Mouse (Mus musculus): Measurements from ENCODE around the gene Ascc3. TPM values are rescaled to one million over a fixed set of nuclear protein-coding genes. Genes with fewer than 3 reads are reported as not detected.
A peak's percentile ranks its signal among the peaks of the same experiment; 100 is the strongest.

Gene Ascc3
- total and polyA plus RNA-seq, 3 experiments = 16.2 to 29.1 (median 26.0) TPM

DNA sequence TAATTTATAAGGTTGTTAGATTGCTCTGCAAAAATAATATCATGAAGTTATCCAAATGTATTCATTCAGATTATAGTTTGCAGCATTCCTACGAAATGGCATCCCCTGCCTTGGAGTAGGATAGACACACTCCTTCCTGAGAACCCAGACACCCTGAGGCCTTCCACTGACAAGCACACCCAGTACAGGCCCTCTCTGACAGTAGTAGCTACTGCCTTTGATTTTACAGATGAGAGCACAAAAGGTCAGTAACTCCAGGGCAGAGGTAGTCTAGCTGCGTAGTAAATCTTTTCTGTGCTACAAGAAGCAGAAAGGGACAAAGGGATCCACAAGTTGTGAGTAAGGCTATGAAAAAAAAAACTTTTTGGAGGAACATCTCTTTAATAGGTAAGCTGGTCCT, 289.9 kb downstream of the Ascc3 start:
- Histone ChIP-seq H3K4me3 (replicated peaks in 1 of 3; ENCODE audit: low read depth in 2 of 3, low read length in 2 of 3, poor library complexity in 1 of 3) (no peak overlapping the region), H3K9ac (ENCODE audit: insufficient read depth, low read depth) (no peak overlapping the region), H3K27me3 (replicated peaks) (no peaks in the 10 kb centered on the region), H3K4me2 (ENCODE audit: insufficient read depth, low read depth, poor library complexity, severe bottlenecking) (no peak overlapping the region), H3K9me3 (replicated peaks; ENCODE audit: low read length) (no peaks in the 10 kb centered on the region), H3K79me2 (replicated peaks; ENCODE audit: control insufficient read depth, extremely low read depth, insufficient read depth, poor library complexity, severe bottlenecking) (no peaks in the 10 kb centered on the region), H3K27ac (ENCODE audit: insufficient read depth, low read depth) (no peak overlapping the region), H3K4me1 (ENCODE audit: control insufficient read depth in 1 of 2, insufficient read depth in 2 of 2) (peaks cover 0 to 25% of the 10 kb centered on the region in 2 experiments; a peak in 2 of 4 replicates), H3K36me3 (replicated peaks in 1 of 2; ENCODE audit: control insufficient read depth in 1 of 2, insufficient read depth in 1 of 2, low read length in 1 of 2) (no peaks in the 10 kb centered on the region)
- in situ Hi-C loops (cut with MboI; ENCODE audit: low pct_ligation_motif_present, low pct_unique_long_range_greater_than_20kb, low sequenced_read_pairs) = loop anchor here (25.0 kb wide), 2 partner anchors 405 to 530 kb away; no protein-coding TSS in a partner anchor
- dilution Hi-C loops (cut with MboI; ENCODE audit: extremely low pct_ligation_motif_present, extremely low pct_unique_long_range_greater_than_20kb, low sequenced_read_pairs) = no loop called here
- DNase-seq (ENCODE audit: extremely low read depth) = no peak
- no peak for TF ChIP-seq MXI1 (IDR thresholded peaks at IDR 0.05; ENCODE audit: low read depth, low read length)
- no peak for TF ChIP-seq POLR2AphosphoS2 (IDR thresholded peaks at IDR 0.05; ENCODE audit: low read depth, low read length)
- TF ChIP-seq ZKSCAN1 (IDR thresholded peaks at IDR 0.05; ENCODE audit: borderline replicate concordance, low read depth, low read length) = no peak
- no peak for TF ChIP-seq UBTF (IDR thresholded peaks at IDR 0.05; ENCODE audit: low read depth, low read length)
- no peak for TF ChIP-seq ZMIZ1 (IDR thresholded peaks at IDR 0.05; ENCODE audit: low read depth, low read length)
- no peak for TF ChIP-seq TBP (conservative IDR thresholded peaks at IDR 0.05; ENCODE audit: low read depth, low read length)
- no peak for TF ChIP-seq ELF1 (IDR thresholded peaks at IDR 0.05; ENCODE audit: low read depth, low read length)
- no peak for TF ChIP-seq PAX5 (IDR thresholded peaks at IDR 0.05; ENCODE audit: low read length)
- TF ChIP-seq JUND (conservative IDR thresholded peaks at IDR 0.05; ENCODE audit: low read depth, low read length) = no peak
- TF ChIP-seq KAT2A (IDR thresholded peaks at IDR 0.05; ENCODE audit: insufficient replicate concordance, low read length) = no peak
- no peak for TF ChIP-seq CTCF (conservative IDR thresholded peaks at IDR 0.05 in 1 of 2, IDR thresholded peaks at IDR 0.05 in 1 of 2; ENCODE audit: low read depth in 2 of 2, low read length in 2 of 2)
- TF ChIP-seq CHD2 (IDR thresholded peaks at IDR 0.05; ENCODE audit: low read length) = no peak
- TF ChIP-seq NRF1 (IDR thresholded peaks at IDR 0.05; ENCODE audit: low read depth, low read length) = no peak

DNA sequence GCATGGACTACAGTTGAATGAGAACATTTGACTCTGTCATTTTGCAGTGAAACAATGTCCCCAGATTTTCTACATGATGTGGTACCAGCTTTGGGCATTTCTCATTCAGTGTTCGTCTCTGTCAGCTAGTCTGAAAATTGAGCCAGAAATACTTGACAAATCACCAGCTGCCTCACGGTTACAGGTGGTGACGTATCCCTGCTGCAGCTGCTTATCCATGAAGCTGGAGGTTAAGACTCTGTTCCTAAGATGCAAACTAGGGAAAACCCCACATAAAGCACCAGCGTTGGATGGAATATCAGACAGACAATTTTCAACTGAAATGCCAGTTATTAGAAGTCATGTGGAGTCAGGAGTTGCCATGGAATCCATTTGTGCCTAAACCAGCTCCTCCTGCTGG, 293.8 kb downstream of the Ascc3 start:
- dilution Hi-C loops (cut with MboI; ENCODE audit: extremely low pct_ligation_motif_present, extremely low pct_unique_long_range_greater_than_20kb, low sequenced_read_pairs) = no loop called here
- Histone ChIP-seq H3K4me3 (replicated peaks in 1 of 3; ENCODE audit: low read depth in 2 of 3, low read length in 2 of 3, poor library complexity in 1 of 3) (no peak overlapping the region), H3K9me3 (replicated peaks; ENCODE audit: low read length) (no peaks in the 10 kb centered on the region), H3K27me3 (replicated peaks) (no peaks in the 10 kb centered on the region), H3K79me2 (replicated peaks; ENCODE audit: control insufficient read depth, extremely low read depth, insufficient read depth, poor library complexity, severe bottlenecking) (no peaks in the 10 kb centered on the region), H3K4me2 (ENCODE audit: insufficient read depth, low read depth, poor library complexity, severe bottlenecking) (peak overlapping the region; percentile 8; the same call in 1 of the 2 replicates), H3K4me1 (ENCODE audit: control insufficient read depth in 1 of 2, insufficient read depth in 2 of 2) (peaks cover 0 to 25% of the 10 kb centered on the region in 2 experiments; a peak in 2 of 4 replicates), H3K36me3 (replicated peaks in 1 of 2; ENCODE audit: control insufficient read depth in 1 of 2, insufficient read depth in 1 of 2, low read length in 1 of 2) (no peaks in the 10 kb centered on the region), H3K9ac (ENCODE audit: insufficient read depth, low read depth) (no peak overlapping the region), H3K27ac (ENCODE audit: insufficient read depth, low read depth) (no peak overlapping the region)
- in situ Hi-C loops (cut with MboI; ENCODE audit: low pct_ligation_motif_present, low pct_unique_long_range_greater_than_20kb, low sequenced_read_pairs) = loop anchor here (25.0 kb wide), 2 partner anchors 401 to 526 kb away; no protein-coding TSS in a partner anchor
- DNase-seq (ENCODE audit: extremely low read depth) = peak; percentile 52
- peak; percentile 16; the same call in 1 of the 2 replicates for TF ChIP-seq TCF12 (IDR thresholded peaks at IDR 0.05; ENCODE audit: low read depth, low read length)
- peak; percentile 32 for TF ChIP-seq EP300 (IDR thresholded peaks at IDR 0.05; ENCODE audit: low read length)
- TF ChIP-seq GABPA (IDR thresholded peaks at IDR 0.05; ENCODE audit: insufficient replicate concordance, low read depth, low read length) = no peak
- TF ChIP-seq ETS1 (conservative IDR thresholded peaks at IDR 0.05; ENCODE audit: low read depth, low read length) = peak; percentile 71
- no peak for TF ChIP-seq E2F4 (IDR thresholded peaks at IDR 0.05; ENCODE audit: insufficient replicate concordance, low read depth, low read length)
- no peak for TF ChIP-seq CTCF (conservative IDR thresholded peaks at IDR 0.05 in 1 of 2, IDR thresholded peaks at IDR 0.05 in 1 of 2; ENCODE audit: low read depth in 2 of 2, low read length in 2 of 2)
- TF ChIP-seq BHLHE40 (IDR thresholded peaks at IDR 0.05; ENCODE audit: low read depth, low read length) = 0 out of 2 replicates have a peak, but pooled peaks have one; percentile 46
- TF ChIP-seq MEF2A (IDR thresholded peaks at IDR 0.05; ENCODE audit: borderline replicate concordance, low read depth, low read length) = peak; percentile 18; the same call in 1 of the 2 replicates

Measured in CH12.LX (cell line).